Mouse (Mus musculus) gastrocnemius, adult 18-20 months (tissue): ENCODE results near the gene Mtfp1. TPM values are rescaled to one million over a fixed set of nuclear protein-coding genes. Genes with fewer than 3 reads are reported as not detected.
"Not testable (repeated sequence)": the region's sequence is repeated elsewhere in the genome, so short reads cannot be mapped to it uniquely, and the experiment has no call there.

Experiments
- DNase-seq: peaks from one replicate; pipeline ENCODE4 v3.0.0; 2021; ENCODE audit warnings: low spot score
- total RNA-seq, 2 experiments: library from RNA; stranded (reverse); gene quantifications; 2 replicates each; pipeline ENCODE4 v1.2.3; 2021

Mtfp1 gene
- total RNA-seq, 2 experiments from 2014 or later = 39.2 to 51.4 TPM

- DNase-seq = no peak
Measured at GRCm38 (mm10) chr11:4116458-4117141, 21.4 kb upstream of the Mtfp1 start.

- no peak for DNase-seq
Measured at GRCm38 (mm10) chr11:4115407-4115806, 20.2 kb upstream of the Mtfp1 start.

GRCm38 (mm10) chr11:4114541-4114940 is 19.3 kb upstream of the Mtfp1 start:
- not testable (repeated sequence) for DNase-seq

- no peak for DNase-seq
Measured at GRCm38 (mm10) chr11:4113970-4114369, 18.7 kb upstream of the Mtfp1 start.

- DNase-seq = no peak
Measured at GRCm38 (mm10) chr11:4113496-4113895, 18.3 kb upstream of the Mtfp1 start.

- DNase-seq = no peak
Measured at GRCm38 (mm10) chr11:4112861-4113260, 17.6 kb upstream of the Mtfp1 start.

GRCm38 (mm10) chr11:4112033-4112432 is 16.8 kb upstream of the Mtfp1 start:
- no peak for DNase-seq

- no peak for DNase-seq
Measured at GRCm38 (mm10) chr11:4108691-4109090, 13.4 kb upstream of the Mtfp1 start.

GRCm38 (mm10) chr11:4107901-4108300 is 12.7 kb upstream of the Mtfp1 start:
- not testable (repeated sequence) for DNase-seq

- no peak for DNase-seq
Measured at GRCm38 (mm10) chr11:4105444-4105843, 10.2 kb upstream of the Mtfp1 start.

- DNase-seq = no peak
Measured at GRCm38 (mm10) chr11:4104989-4105388, 9.7 kb upstream of the Mtfp1 start.

GRCm38 (mm10) chr11:4103522-4103921 is 8.3 kb upstream of the Mtfp1 start:
- no peak for DNase-seq

- DNase-seq = no peak
Measured at GRCm38 (mm10) chr11:4101851-4102250, 6.6 kb upstream of the Mtfp1 start.

GRCm38 (mm10) chr11:4099447-4099846 is 4.2 kb upstream of the Mtfp1 start:
- no peak for DNase-seq

GRCm38 (mm10) chr11:4098816-4099215 is 3.6 kb upstream of the Mtfp1 start:
- DNase-seq = no peak

GRCm38 (mm10) chr11:4098120-4098519 is 2.9 kb upstream of the Mtfp1 start:
- no peak for DNase-seq

GRCm38 (mm10) chr11:4097091-4097621 is 1.9 kb upstream of the Mtfp1 start:
- DNase-seq = no peak

- DNase-seq = peak; percentile 99
Measured at GRCm38 (mm10) chr11:4096054-4096984, 1.1 kb upstream of the Mtfp1 start.

GRCm38 (mm10) chr11:4094378-4095170 is 671 bp downstream of the Mtfp1 start:
- peak; percentile 68 for DNase-seq

GRCm38 (mm10) chr11:4093459-4094377 is 1.5 kb downstream of the Mtfp1 start:
- no peak for DNase-seq
